Mouse (Mus musculus) layer of hippocampus, postnatal 14 days (tissue): ENCODE results near the gene Atp5f1. TPM values are rescaled to one million over a fixed set of nuclear protein-coding genes. Genes with fewer than 3 reads are reported as not detected.
"Not testable (repeated sequence)": the region's sequence is repeated elsewhere in the genome, so short reads cannot be mapped to it uniquely, and the experiment has no call there.

Experiments used
- DNase-seq, 2 experiments: peaks; one replicate each; pipeline ENCODE4 v3.0.0; 2021 to 2022; ENCODE audit warnings: low spot score in 2 of 2, mixed read lengths in 1 of 2
- long read RNA-seq, 2 experiments: library from polyadenylated mRNA; stranded (forward); transcript quantifications; one replicate each; pipeline ENCODE4 v2.0.0; 2021
- total RNA-seq, 2 experiments: library from RNA; stranded (reverse); gene quantifications; 2 replicates each; pipeline ENCODE4 v1.2.3; 2021

Gene Atp5f1
- 100 to 1,000 TPM; 308 to 321 TPM for total RNA-seq
- long read RNA-seq, experiment 1, partial matches to known transcripts = 274 of 284 reads
- long read RNA-seq, experiment 1, other reads (novel, unspliced or antisense) = 10 of 284 reads
- long read RNA-seq, experiment 2, partial matches to known transcripts = 618 of 634 reads
- long read RNA-seq, experiment 2, other reads (novel, unspliced or antisense) = 16 of 634 reads

DNA sequence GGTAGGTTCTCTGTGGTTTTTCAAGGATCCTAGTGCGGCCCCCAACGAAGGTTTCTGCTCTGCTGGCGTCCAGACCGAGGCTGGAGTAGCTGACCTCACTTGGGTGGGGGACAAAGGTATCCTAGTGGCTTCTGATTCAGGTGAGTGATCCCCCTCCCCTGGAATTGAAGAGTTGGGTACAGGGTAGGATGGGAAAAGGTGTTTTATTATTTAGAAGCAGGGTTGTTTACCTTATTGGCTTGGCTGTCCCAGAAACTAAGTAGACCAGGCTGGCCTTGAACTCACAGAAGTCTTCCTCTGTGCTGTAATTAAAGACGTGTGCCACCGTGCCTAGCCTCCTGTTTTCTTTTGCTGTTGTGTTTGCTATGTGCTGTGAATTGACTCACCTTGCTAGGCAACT is at the start of gene Atp5f1:
TSS of gene Atp5f1 (minus strand) at position 101 of the 400 bp plus-strand sequence.
- no peak for DNase-seq

DNA sequence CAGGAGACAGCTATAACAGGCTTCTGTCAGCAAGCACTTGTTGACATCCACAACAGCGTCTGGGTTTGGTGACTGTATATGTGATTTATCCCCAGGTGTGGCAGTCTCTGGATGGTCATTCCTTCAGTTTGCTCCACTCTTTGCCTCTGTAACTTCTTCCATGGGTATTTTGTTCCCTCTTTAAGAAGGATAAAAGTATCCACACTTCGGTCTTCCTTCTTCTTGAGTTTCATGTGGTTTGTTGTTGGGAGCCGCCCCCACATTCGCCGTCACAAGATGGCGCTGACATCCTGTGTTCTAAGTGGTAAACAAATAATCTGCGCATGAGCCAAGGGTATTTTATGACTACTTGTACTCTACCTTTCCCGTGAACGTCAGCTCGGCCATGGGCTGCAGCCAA is 43.5 kb upstream of the Atp5f1 start:
- DNase-seq = not testable (repeated sequence)

DNA sequence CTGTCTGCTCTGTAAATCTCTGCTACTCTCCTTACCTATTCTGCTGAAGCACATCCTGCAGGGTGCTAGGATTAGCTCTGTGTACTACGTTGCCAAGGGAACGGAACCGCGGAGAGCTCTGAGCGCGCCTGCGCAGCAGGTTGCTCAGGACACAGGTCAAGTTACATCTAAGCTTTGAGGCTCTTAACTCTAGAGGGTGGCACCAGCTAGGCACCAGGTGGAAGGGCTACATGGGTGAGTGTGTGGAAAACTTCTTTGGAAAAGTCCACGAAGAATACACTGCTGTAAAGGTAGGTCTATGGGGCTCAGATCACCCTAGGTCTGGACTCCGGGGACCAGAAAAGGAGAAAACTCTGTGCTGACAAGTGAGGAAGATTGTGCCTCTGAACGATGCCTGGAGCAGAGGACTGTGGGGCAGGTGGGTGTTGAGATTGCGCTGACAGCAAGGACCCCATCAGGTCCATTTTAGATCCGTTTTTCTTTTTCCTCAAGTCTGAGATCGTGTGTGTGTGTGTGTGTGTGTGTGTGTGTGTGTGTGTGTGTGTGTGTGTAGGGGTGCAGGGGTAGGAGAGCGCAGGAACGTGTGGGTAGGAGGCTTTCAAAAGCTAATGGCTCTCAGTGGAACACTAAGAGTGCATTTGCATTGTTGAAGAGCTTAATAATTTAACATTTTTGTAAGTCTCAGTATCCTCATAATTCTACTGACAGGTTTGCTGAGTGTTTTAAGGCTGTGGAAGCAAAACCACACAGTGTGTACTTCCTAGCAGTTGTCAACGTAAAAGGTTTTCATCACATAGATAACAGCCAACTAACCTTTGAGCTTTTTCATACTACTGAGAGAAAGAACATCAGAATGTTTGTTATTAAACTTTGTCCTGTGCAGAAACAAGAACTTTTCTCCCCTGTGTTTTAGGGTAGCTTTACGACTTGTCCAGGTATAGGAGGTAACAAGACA is 41.8 kb upstream of the Atp5f1 start:
- DNase-seq = peak in 1 of 2 experiments; percentile 8

DNA sequence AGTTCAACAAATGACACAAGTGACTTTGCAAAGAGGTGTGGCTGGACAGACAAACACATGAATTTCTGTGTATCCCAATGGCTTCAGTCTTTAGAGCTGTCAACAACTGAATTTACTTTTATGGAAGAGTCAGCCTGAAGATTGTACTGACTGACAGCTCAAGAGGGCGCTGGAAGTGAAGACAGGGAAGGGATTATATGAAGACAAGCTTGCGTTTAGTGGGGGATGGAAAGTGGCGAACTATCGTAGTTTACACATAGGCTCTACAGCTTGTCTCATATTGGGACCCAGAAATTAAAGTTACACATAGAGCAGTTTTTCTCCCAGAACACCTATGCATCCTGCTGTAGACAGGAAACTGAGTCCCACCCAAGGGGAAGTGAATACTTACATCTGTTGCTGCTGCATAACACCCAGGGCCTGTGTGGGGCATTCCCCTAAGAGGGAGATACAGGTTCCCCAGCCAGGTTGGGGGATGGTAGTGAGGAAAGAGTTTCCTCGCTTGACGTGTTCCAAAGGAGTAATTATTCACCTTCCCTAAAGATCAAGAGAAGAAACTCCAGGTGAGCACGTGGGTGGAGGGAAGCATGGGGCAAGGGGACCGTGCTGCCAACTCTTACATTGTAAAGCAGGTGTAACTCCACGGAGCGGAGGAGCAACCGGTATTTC is 40.9 kb upstream of the Atp5f1 start:
- DNase-seq = no peak

DNA sequence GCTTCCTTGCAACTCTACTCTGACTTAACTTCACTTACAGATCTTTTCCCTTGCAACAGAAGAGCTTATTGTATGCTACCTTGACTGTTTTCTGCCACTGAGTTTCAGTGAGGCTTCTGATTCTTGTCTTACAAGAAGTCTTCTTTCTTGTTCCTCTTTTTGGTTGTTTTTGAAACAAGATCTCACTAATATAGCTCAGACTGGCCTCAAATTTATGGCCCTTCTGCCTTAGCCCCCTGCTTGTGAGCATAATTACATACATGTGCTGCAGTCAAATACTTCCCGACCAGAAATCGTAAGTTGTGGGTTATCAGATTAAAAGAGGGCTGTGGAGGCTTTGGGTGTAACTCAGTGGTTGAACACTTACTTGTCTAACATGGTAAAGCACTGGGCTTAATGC is 34.8 kb upstream of the Atp5f1 start:
- no peak for DNase-seq

DNA sequence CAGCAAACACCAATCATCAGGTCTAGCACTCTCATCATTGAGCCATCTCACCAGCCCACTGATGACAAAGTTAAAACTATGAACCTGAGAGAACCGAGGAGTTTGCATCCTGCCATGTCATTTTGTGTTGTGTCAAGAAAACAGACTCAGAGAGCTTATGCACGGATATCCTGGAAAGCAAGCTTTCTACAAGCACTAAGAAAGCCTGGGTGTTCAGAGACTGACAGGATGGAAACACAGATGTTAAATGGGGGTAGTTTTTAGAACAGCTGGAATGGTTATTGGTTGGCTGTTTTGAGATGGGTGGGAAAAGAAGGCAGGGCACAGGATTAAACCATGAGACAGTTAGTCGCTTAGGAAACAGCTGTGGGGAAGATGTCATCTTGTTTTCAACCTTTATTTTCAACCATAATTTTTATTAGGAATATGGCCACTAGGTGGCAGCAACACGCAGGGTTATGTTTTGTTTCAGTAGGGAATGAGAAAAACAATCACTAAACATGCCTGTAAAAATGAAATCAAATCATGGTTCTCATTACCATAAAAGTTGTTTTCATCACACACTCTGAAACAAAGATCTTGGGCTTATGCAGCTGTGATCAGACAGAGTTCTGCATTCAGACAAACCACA is 31.9 kb upstream of the Atp5f1 start:
- DNase-seq = peak; percentile 50 to 65

DNA sequence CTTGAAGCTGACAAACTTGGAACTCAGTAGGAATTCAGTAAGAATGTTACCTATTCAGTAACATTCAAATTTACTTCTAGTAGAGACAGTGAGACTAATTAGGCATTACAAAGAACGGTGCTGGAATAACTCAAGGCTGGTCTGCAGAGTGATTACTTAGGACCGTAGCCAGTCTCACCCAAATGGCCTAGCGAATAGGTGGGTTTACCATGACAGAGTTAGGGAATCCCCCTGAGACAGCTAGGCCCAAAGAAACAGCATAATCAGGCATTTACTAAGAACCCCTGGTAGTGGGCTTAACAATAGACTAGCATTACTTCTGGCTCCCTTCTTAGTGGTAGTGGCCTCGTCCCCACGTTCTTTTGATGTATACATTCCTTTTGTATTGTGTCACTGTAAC is 29.7 kb upstream of the Atp5f1 start:
- DNase-seq = not testable (repeated sequence)

DNA sequence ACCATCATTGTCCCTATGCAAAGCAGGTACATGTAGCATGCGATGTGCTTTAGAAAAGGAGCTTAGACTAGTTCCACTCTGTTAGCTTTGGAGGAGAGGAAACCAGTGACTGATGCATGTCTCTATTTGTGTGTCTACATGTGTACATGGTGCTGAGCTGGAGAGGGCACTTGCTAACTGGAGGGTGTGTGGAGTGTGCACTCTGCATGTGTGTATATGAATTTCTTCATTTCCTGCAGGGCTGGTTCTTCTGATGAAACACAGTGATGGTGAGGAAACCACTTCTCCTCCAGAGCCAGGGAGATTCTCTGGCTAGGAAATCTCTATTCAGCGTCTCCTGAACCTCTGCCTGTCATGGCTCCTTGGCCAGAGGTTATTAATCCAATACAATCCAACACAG is 14.3 kb upstream of the Atp5f1 start:
- no peak for DNase-seq

DNA sequence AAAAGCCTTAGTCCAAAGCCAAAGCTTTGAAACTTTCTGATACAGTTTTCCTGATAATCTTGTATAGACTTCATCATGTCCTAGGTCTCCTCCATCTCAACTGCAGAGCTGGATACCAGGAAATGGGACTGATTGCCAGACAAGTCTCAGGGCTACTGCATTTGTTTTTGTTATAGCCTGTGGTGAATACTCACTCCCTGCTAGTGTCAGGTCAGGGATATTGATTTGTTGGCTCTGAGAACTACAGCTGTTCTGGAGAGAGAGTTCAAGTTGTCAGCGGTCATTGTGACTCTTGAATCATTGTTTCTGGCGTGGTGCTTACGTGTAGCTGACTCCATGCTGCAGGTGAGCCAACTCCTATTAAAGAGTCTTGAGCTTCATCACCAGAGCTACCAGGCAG is 13.5 kb upstream of the Atp5f1 start, which contains the start of gene Ovgp1:
TSS of gene Ovgp1 (plus strand) at position 301 of the 400 bp plus-strand sequence.
- no peak for DNase-seq

DNA sequence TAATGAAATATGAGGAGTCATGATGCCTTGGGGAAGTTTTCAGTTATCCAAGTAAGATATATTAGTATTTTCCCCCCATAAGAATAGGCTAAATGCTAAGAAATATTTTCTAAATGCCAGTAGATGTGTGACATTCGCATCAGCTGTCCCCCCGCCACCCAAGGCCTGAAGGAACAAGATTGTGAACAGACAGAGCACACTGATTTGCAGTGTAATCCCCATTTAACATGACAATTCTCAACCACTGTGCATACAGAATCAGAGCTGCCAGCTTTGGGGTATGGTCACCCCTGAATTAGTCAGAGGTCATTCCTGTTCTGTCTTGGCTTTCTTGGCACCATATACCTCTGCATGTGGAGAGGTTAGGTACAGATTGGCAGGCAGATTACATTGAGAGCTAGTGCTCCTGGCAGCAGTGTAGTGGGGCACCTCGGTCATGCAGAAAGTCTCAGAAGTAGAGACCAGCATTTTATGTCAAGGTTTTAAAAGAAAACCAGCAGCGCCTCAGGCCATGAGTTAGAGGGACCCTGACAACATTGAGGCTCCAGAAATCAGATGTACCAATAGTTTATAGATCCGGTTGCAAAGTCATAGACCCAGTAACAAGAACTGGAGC is 12.0 kb upstream of the Atp5f1 start:
- DNase-seq = no peak

DNA sequence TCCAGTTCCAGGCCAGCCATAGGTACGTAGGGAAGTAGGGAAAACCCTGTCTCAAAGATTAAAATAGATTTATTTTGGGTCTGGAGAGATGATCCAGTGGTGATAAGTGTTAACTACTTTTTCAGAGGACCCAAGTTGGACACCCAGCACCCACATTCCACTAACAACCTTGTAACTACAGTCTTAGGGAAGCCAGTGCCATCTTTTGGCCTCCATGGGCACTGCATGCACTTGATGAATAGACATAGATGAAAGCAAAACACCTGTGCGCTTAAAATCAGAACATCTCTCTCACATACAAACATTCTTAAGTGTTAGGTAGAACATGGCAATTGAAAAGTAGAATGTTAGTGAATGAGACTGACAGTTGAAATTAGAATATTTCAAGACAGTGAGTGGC is 801 bp upstream of the Atp5f1 start:
- no peak for DNase-seq

DNA sequence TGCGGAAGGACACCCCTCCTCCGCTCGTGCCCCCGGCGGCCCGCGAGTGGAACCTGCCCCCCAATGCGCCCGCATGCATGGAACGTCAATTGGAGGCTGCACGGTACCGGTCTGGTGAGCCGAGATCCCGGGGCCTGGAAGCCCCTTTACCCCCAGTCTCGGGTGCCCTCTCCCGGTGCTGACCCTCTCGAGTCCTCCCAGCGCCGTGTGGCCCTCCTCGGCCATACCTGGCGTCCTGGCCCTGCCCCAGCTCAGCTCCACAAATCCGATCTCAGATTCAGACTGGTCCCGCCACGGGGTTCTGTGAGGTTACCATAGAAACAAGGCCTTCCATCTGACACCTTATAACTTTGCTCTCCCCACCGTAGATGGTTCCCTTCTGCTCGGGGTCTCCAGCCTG is 314 bp downstream of the Atp5f1 start:
- no peak for DNase-seq

DNA sequence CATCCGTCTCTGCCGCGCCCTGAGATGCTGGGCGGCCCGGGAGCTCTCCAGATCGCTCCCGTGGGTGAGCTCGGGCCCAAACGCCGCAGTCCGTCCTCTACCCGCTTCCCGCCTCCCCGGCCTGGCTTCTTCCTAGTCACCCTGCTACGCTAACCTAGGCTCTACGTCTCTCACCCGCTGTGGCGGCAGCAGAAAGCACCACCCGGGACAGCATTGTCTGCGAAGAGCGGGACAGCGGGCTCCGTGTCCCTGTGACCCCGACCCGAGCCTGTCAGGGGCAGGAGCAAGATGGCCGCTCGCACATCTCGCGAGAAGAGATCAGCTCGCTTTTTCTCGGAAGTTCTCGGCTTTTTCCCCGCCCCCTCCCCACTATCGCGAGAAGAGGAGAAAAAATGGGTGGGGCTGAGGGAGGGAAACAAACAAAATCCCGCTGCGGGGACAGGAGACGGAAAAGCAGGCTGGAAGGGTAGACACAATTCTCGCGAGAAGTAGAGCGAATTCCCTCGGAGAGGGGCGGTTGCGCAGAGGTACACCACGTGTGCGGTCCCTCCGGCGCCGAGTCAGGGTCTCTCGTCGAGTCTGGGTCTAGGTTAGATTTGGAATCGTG is 822 bp downstream of the Atp5f1 start, which contains the start of gene Wdr77:
TSS of gene Wdr77 (plus strand) at position 396 of the 607 bp plus-strand sequence.
- peak; percentile 95 to 97 for DNase-seq

DNA sequence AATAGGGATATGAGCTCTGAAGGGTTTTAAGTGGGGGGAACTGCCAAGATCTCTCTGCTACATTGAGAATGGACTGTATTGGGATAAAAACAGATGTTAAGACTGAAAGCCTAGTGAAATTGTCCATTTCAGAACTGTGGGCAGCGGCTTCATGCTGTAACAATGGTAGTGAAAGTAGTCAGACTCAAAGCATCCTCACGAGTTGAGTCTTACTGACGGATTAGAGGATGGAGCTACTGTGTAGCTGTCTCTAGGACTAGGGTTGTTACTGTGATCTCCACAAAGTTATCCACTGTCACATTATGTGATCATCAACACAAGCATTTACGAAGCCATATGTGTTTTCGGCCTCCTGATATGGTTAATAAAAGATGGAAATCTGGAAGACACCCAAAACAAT is 1.7 kb downstream of the Atp5f1 start:
- DNase-seq = no peak

DNA sequence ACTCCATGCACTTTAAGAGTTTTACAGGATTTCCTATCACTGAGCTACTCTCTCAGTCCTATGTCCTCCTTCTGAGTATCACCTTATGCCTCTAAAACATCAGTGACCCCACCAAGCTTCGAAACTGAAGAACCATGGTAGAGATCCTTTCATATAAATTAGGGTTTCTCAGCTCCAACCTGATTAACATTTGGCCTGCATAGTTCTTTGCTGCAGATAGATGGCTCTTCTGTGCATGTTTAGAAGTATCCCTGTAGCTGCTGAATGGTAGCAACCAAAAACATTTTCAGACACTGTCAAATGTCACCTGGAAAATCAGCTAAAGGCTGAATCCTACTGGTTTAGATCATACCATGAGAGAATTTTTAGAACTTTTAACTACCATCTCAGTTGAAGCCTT is 2.7 kb downstream of the Atp5f1 start:
- DNase-seq = no peak

DNA sequence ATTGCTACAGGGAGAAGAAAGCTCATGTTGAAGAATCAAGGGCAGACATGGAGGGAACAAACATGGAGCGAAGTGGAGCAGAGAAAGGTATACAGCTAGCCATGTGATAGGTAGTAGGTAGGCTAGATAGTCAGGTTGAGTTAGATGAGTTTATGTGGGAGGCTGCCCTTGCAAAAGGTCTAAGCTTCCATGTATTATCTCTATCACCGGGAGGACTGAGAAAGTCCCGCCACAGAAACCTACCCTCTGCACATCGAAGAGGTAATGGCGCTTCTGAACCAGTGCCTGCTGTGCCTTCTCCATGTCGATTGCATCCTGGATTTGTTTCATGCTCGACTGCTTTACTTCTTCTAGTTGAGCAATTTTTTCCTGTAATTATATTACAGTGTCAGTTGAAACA is 8.6 kb downstream of the Atp5f1 start:
- DNase-seq = no peak

DNA sequence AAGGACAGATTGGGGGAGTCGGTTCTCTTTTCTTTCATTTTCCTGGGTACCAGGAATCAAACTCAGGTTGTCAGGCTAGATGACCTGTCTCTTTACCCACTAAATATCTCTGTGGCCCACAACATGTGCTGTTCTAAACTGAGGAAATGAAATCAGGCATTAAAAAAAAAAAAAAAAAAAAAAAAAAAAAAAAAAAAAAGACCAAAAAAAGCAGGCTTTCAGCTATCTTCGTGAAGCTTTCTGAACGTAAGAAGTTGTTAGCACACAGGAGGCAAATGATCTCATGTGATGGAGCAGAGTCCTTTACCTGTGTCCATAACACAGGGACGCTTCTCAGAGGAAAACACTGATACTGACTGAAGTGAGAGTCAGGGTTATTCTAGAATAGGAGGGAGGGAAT is 23.8 kb downstream of the Atp5f1 start:
- DNase-seq = no peak

DNA sequence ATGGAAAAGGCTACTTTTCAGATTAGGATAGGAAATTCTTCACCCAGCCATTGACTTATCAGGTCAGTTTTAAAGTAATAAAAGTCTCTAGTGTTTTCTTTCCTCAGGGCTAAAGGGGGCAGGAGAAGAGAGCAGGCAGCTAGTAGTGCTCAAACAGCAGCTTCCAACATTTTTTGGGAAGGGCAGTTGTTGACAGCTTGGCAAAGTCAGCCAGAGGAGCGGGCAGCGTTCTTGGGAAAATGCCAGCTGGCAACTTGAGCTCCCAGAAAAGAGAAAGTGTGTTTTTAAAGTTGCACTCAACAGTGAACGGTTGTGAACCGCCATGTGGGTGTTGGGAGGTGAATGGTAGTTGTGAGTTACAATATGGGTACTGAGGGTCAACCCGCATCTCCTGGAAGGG is 24.9 kb downstream of the Atp5f1 start:
- peak in 1 of 2 experiments; percentile 25 for DNase-seq

DNA sequence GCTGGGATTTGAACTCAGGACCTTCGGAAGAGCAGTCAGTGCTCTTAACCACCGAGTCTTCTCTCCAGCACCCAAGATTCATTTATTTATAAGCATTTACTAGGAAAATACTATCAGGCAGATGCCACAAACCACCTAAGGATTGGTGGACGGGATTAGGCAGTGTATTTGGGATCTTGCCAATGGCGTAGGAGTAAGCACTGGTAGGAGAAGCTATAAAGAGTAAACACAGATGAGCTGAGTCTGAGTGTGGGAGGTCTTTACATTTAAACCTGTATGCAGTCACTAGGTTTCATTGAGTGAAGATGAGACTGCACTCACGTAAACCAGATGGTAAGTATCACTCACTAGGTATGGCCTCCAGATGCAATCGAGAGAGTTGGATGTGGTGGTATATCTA is 26.0 kb downstream of the Atp5f1 start:
- DNase-seq = no peak

DNA sequence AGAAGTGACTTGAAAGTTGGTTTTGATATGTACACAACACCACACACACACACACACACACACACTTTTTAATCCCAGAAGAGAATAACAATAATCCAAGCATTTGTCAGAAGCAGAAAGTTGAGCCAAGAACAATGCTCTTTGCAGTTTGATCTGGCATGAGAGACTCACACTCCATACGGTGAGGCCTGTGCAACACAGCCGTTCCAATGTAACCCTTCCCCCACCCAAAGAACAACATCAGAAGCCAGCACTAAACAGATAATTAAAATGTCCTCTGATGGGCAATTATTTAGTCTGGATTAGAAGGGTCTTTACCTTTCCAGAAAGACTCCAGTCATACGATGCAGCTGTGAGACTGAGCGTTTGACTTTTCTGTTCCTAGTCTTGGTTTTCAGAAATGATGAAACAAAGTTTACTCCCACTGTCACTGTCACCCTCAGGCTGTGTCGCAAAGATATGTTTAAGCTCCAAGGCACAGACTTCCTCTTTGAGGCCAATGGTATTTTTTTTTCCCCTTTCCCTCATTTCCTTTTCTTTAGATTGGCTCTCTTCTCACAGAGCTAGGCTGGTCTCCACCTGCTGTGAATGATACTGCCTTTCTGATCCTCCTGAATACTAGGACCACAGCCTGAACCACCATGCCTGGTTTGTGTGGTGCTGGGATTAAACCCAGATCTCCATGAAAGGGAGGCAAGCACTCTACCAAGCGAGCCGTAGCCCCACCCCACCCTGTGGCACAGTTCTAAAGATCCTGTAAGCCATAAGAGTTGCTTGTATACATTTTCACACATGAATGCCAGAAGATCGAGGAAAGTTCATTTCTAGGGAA is 27.4 kb downstream of the Atp5f1 start, which contains the start of gene I830077J02Rik:
TSS of gene I830077J02Rik (minus strand) at position 425 of the 832 bp plus-strand sequence.
- no peak for DNase-seq
